Mouse (Mus musculus) embryonic facial prominence, embryonic 11.5 days (tissue): ENCODE results near the gene Slc2a3. TPM values are rescaled to one million over a fixed set of nuclear protein-coding genes. Genes with fewer than 3 reads are reported as not detected.
A peak's percentile ranks its signal among the peaks of the same experiment; 100 is the strongest.

Experiments
- ATAC-seq: fragments of 200-750 bp; cut with Nextera tagmentation; replicated peaks from 2 replicates; pipeline ENCODE4 v1.8.0; 2017; ENCODE audit warnings: low read depth; ENCODE audit not compliant: insufficient number of reproducible peaks, low FRiP score, low TSS enrichment
- DNase-seq: peaks from one replicate; pipeline ENCODE4 v3.0.0-alpha.2; 2015; ENCODE audit warnings: low spot score
- H3K27ac ChIP-seq: fragments of 300-500 bp; sonication (generic); replicated peaks from 2 replicates; pipeline ENCODE4 v1.5.1; 2014; ENCODE audit warnings: mild to moderate bottlenecking, low read depth, low read length, control low read depth
- H3K27me3 ChIP-seq: fragments of 300-500 bp; sonication (generic); 2 replicates; pipeline ENCODE4 v1.6.1; 2014; ENCODE audit warnings: mild to moderate bottlenecking, low read length, moderate library complexity, mixed read lengths; ENCODE audit not compliant: control insufficient read depth, insufficient read depth
- H3K36me3 ChIP-seq: fragments of 300-500 bp; sonication (generic); replicated peaks from 2 replicates; pipeline ENCODE4 v1.6.1; 2014; ENCODE audit warnings: low read depth, mild to moderate bottlenecking, low read length, moderate library complexity, mixed read lengths; ENCODE audit not compliant: control insufficient read depth, insufficient read depth
- H3K4me1 ChIP-seq: fragments of 300-500 bp; sonication (generic); 2 replicates; pipeline ENCODE4 v1.6.1; 2014; ENCODE audit warnings: low read length, mixed read lengths; ENCODE audit not compliant: control insufficient read depth, insufficient read depth
- H3K4me2 ChIP-seq: fragments of 300-500 bp; sonication (generic); 2 replicates; pipeline ENCODE4 v1.6.1; 2014; ENCODE audit warnings: low read depth, mild to moderate bottlenecking, control low read depth, low read length, moderate library complexity
- H3K4me3 ChIP-seq: fragments of 300-500 bp; sonication (generic); 2 replicates; pipeline ENCODE4 v1.5.1; 2014; ENCODE audit warnings: low read depth, low read length, control low read depth
- H3K9ac ChIP-seq: fragments of 300-500 bp; sonication (generic); replicated peaks from 2 replicates; pipeline ENCODE4 v1.6.1; 2014; ENCODE audit warnings: mild to moderate bottlenecking, control low read depth, low read length
- H3K9me3 ChIP-seq: fragments of 300-500 bp; sonication (generic); replicated peaks from 2 replicates; pipeline ENCODE4 v1.6.1; 2016; ENCODE audit warnings: mild to moderate bottlenecking, low read length, inconsistent platforms, mixed read lengths; ENCODE audit not compliant: control insufficient read depth
- whole genome bisulfite sequencing: fragments of 180-500 bp; shearing (Covaris S2); extraction: QIAGEN DNeasy Blood & Tissue Kit; methylation state at CpG from one replicate; pipeline ENCODE4 v1.1.7; 2014; 5-methylcytosine and 5-hydroxymethylcytosine counted together
- polyA plus RNA-seq: library from polyadenylated mRNA; unstranded; fragments of >200 nt; fragmentation: Nextera tagmentation; extraction: Ambion mirVana; gene quantifications from 2 replicates; pipeline ENCODE4 v1.2.1, GENCODE M21; 2014

The Slc2a3 gene
- polyA plus RNA-seq, 1 experiment from 2014 or later, result 35.1 TPM

GRCm38 (mm10) chr6:122758732-122759131 is 42.7 kb downstream of the Slc2a3 start:
- DNase-seq (no peak), ATAC-seq (no peak)
- no peak overlapping the region for H3K4me3 ChIP-seq
- H3K9ac ChIP-seq, result no peak overlapping the region
- H3K4me2 ChIP-seq, result no peak overlapping the region
- H3K36me3 ChIP-seq, result no peaks in the 10 kb centered on the region
- H3K4me1 ChIP-seq, result no peaks in the 10 kb centered on the region
- no peak overlapping the region for H3K27ac ChIP-seq
- no peaks in the 10 kb centered on the region for H3K9me3 ChIP-seq
- no peaks in the 10 kb centered on the region for H3K27me3 ChIP-seq
- WGBS, result 82% methylated on average over 5 of the region's 5 CpGs

- Histone ChIP-seq H3K27ac (no peak overlapping the region), H3K4me2 (no peak overlapping the region), H3K36me3 (no peaks in the 10 kb centered on the region), H3K9me3 (no peaks in the 10 kb centered on the region), H3K4me1 (no peaks in the 10 kb centered on the region), H3K4me3 (no peak overlapping the region), H3K9ac (no peak overlapping the region), H3K27me3 (no peaks in the 10 kb centered on the region)
- DNase-seq (no peak), ATAC-seq (no peak)
- WGBS, result 53% methylated on average over 2 of the region's 2 CpGs
Measured at GRCm38 (mm10) chr6:122755913-122756312, 45.5 kb downstream of the Slc2a3 start.

- DNase-seq (no peak), ATAC-seq (no peak)
- Histone ChIP-seq H3K27me3 (no peaks in the 10 kb centered on the region), H3K9me3 (no peaks in the 10 kb centered on the region), H3K36me3 (no peaks in the 10 kb centered on the region), H3K9ac (no peak overlapping the region), H3K27ac (no peak overlapping the region), H3K4me3 (no peak overlapping the region), H3K4me2 (no peak overlapping the region), H3K4me1 (no peaks in the 10 kb centered on the region)
- WGBS, result 79% methylated on average over 6 of the region's 6 CpGs
Measured at GRCm38 (mm10) chr6:122750579-122750978, 50.9 kb downstream of the Slc2a3 start.

- H3K27ac ChIP-seq, result no peak overlapping the region
- peaks cover 21% of the 10 kb centered on the region for H3K27me3 ChIP-seq
- no peaks in the 10 kb centered on the region; the same call in 1 of the 2 replicates for H3K4me1 ChIP-seq
- ATAC-seq, result no peak
- H3K4me2 ChIP-seq, result no peak overlapping the region
- no peak for DNase-seq
- no peak overlapping the region for H3K4me3 ChIP-seq
- 23% methylated on average over 10 of the region's 10 CpGs for WGBS
- H3K9ac ChIP-seq, result no peak overlapping the region
- H3K9me3 ChIP-seq, result no peaks in the 10 kb centered on the region
- no peaks in the 10 kb centered on the region for H3K36me3 ChIP-seq
Measured at GRCm38 (mm10) chr6:122744505-122745249, 56.8 kb downstream of the Slc2a3 start.

GRCm38 (mm10) chr6:122743353-122743752 is 58.1 kb downstream of the Slc2a3 start:
- 12% methylated on average over 11 of the region's 11 CpGs for WGBS
- no peak for ATAC-seq
- H3K27me3 ChIP-seq, result peaks cover 21% of the 10 kb centered on the region
- no peaks in the 10 kb centered on the region for H3K9me3 ChIP-seq
- H3K4me3 ChIP-seq, result no peak overlapping the region
- no peak for DNase-seq
- H3K9ac ChIP-seq, result no peak overlapping the region
- no peak overlapping the region for H3K27ac ChIP-seq
- H3K4me2 ChIP-seq, result no peak overlapping the region
- H3K4me1 ChIP-seq, result no peaks in the 10 kb centered on the region; the same call in 1 of the 2 replicates
- no peaks in the 10 kb centered on the region for H3K36me3 ChIP-seq

GRCm38 (mm10) chr6:122742228-122742899 is 59.1 kb downstream of the Slc2a3 start:
- Histone ChIP-seq H3K27me3 (peaks cover 21% of the 10 kb centered on the region), H3K4me1 (no peaks in the 10 kb centered on the region; the same call in 1 of the 2 replicates), H3K4me2 (peak overlapping the region; percentile 73), H3K9ac (peak overlapping the region; percentile 28), H3K36me3 (no peaks in the 10 kb centered on the region), H3K27ac (no peak overlapping the region), H3K9me3 (no peaks in the 10 kb centered on the region), H3K4me3 (peak overlapping the region; percentile 47)
- under 1% methylated on average over 23 of the region's 23 CpGs for WGBS
- ATAC-seq, result 0 out of 2 replicates have a peak, but pooled peaks have one; percentile 53
- DNase-seq, result peak; percentile 59

- no peaks in the 10 kb centered on the region for H3K9me3 ChIP-seq
- H3K4me3 ChIP-seq, result peak overlapping the region; percentile 47
- peak overlapping the region; percentile 73 for H3K4me2 ChIP-seq
- no peaks in the 10 kb centered on the region for H3K36me3 ChIP-seq
- ATAC-seq, result no peak
- H3K9ac ChIP-seq, result peak overlapping the region; percentile 28
- no peak for DNase-seq
- 2% methylated on average over 25 of the region's 25 CpGs for WGBS
- no peak overlapping the region for H3K27ac ChIP-seq
- H3K4me1 ChIP-seq, result no peaks in the 10 kb centered on the region; the same call in 1 of the 2 replicates
- H3K27me3 ChIP-seq, result peaks cover 21% of the 10 kb centered on the region
Measured at GRCm38 (mm10) chr6:122741460-122742227, 59.8 kb downstream of the Slc2a3 start.
